Mouse (Mus musculus) central nervous system, embryonic 14 days (tissue): ENCODE measurements around the gene Trim37. TPM values are rescaled to one million over a fixed set of nuclear protein-coding genes. Genes with fewer than 3 reads are reported as not detected.

ENCODE experiments used
- polyA plus RNA-seq: library from polyadenylated mRNA; depleted of rRNA; stranded (reverse); fragments of >200 nt; gene quantifications from 2 replicates; pipeline ENCODE4 v1.2.3, GENCODE M21; 2012; rRNA removed

Trim37 gene
- polyA plus RNA-seq: 45.9 and 51.7 TPM in 2 replicates

GRCm38 (mm10) chr11:87126824-87127816 is at the start of gene Trim37:
Trim37 (plus strand) TSS chr11:87127077.

GRCm38 (mm10) chr11:87086290-87086984 is 40.4 kb upstream of the Trim37 start, which contains the start of gene Smg8:
Smg8 (minus strand) TSS chr11:87086774.

GRCm38 (mm10) chr11:87108409-87108754 is 18.5 kb upstream of the Trim37 start, which contains the start of gene Prr11:
Prr11 (minus strand) TSS chr11:87108708.

GRCm38 (mm10) chr11:87108755-87109518 is 17.9 kb upstream of the Trim37 start, which contains the start of gene Ska2:
Ska2 (plus strand) TSS chr11:87109234.

Other genes starting within 250 kb of the Trim37 start
- gene Ypel2, start 133.4 kb upstream of the Trim37 start, polyA plus RNA-seq: 7.1 and 7.2 TPM in 2 replicates
- 60.0 and 75.1 TPM in 2 replicates for gene Gdpd1, start 53.0 kb upstream of the Trim37 start, polyA plus RNA-seq
- gene Smg8, start 40.3 kb upstream of the Trim37 start, polyA plus RNA-seq: 19.1 and 19.5 TPM in 2 replicates
- 10.5 and 12.8 TPM in 2 replicates for gene Prr11, start 18.4 kb upstream of the Trim37 start, polyA plus RNA-seq
- 50.2 and 58.8 TPM in 2 replicates for gene Ska2, start 17.8 kb upstream of the Trim37 start, polyA plus RNA-seq
- gene Ppm1e, start 231.9 kb downstream of the Trim37 start, polyA plus RNA-seq: 41.7 and 46.5 TPM in 2 replicates